Mouse (Mus musculus) mouse embryonic stem cell (cell line): ENCODE results near the gene Fgf12.

Experiments
- in situ Hi-C, 2 experiments: fragments of 300-500 bp; cut with MboI; formaldehyde crosslinking; loops; 1 replicate in 1 of 2; 3 replicates in 1 of 2; pipeline ENCODE4 v1.14.3; 2019 to 2020; ENCODE audit warnings: low sequenced_read_pairs in 2 of 2, low pct_unique_long_range_greater_than_20kb in 1 of 2, mixed read lengths in 1 of 2; ENCODE audit not compliant: unreplicated experiment in 1 of 2

Gene Fgf12

GRCm38 (mm10) chr16:28512446-28512845, 240.4 kb downstream of the Fgf12 start:
- in situ Hi-C loops = no loop called here

GRCm38 (mm10) chr16:28511413-28511812, 241.5 kb downstream of the Fgf12 start:
- in situ Hi-C loops = no loop called here

- in situ Hi-C loops = loop anchor here in 1 of 2 experiments (25.0 kb wide), 1 partner anchor 1036 kb away; no protein-coding TSS in a partner anchor
Observed at GRCm38 (mm10) chr16:28497971-28498607, 254.8 kb downstream of the Fgf12 start.

- in situ Hi-C loops = loop anchor here in 1 of 2 experiments (25.0 kb wide), 1 partner anchor 1029 kb away; no protein-coding TSS in a partner anchor
Observed at GRCm38 (mm10) chr16:28491711-28492110, 261.2 kb downstream of the Fgf12 start.

- in situ Hi-C loops = loop anchor here in 1 of 2 experiments (25.0 kb wide), 1 partner anchor 1028 kb away; no protein-coding TSS in a partner anchor
Observed at GRCm38 (mm10) chr16:28490515-28490914, 262.4 kb downstream of the Fgf12 start.

- in situ Hi-C loops = loop anchor here in 1 of 2 experiments (25.0 kb wide), 1 partner anchor 1023 kb away; no protein-coding TSS in a partner anchor
Observed at GRCm38 (mm10) chr16:28484920-28485319, 267.9 kb downstream of the Fgf12 start.

GRCm38 (mm10) chr16:28479022-28479421, 273.8 kb downstream of the Fgf12 start:
- in situ Hi-C loops = loop anchor here in 1 of 2 experiments (25.0 kb wide), 1 partner anchor 1017 kb away; no protein-coding TSS in a partner anchor

GRCm38 (mm10) chr16:28476651-28477050, 276.2 kb downstream of the Fgf12 start:
- in situ Hi-C loops = loop anchor here in 1 of 2 experiments (25.0 kb wide), 1 partner anchor 1014 kb away; no protein-coding TSS in a partner anchor

GRCm38 (mm10) chr16:28475553-28475952, 277.3 kb downstream of the Fgf12 start:
- in situ Hi-C loops = loop anchor here in 1 of 2 experiments (25.0 kb wide), 1 partner anchor 1013 kb away; no protein-coding TSS in a partner anchor

- in situ Hi-C loops = no loop called here
Observed at GRCm38 (mm10) chr16:28454821-28455220, 298.0 kb downstream of the Fgf12 start.

- in situ Hi-C loops = no loop called here
Observed at GRCm38 (mm10) chr16:28447114-28447455, 305.8 kb downstream of the Fgf12 start.

- in situ Hi-C loops = no loop called here
Observed at GRCm38 (mm10) chr16:28446334-28447113, 306.3 kb downstream of the Fgf12 start.

GRCm38 (mm10) chr16:28445800-28446333, 307.0 kb downstream of the Fgf12 start:
- in situ Hi-C loops = no loop called here

GRCm38 (mm10) chr16:28444993-28445799, 307.7 kb downstream of the Fgf12 start:
- in situ Hi-C loops = no loop called here

- in situ Hi-C loops = no loop called here
Observed at GRCm38 (mm10) chr16:28421617-28422016, 331.3 kb downstream of the Fgf12 start.

GRCm38 (mm10) chr16:28419693-28420299, 333.1 kb downstream of the Fgf12 start:
- in situ Hi-C loops = no loop called here

- in situ Hi-C loops = no loop called here
Observed at GRCm38 (mm10) chr16:28411210-28411817, 341.6 kb downstream of the Fgf12 start.

GRCm38 (mm10) chr16:28408294-28408693, 344.6 kb downstream of the Fgf12 start:
- in situ Hi-C loops = no loop called here
